Mouse (Mus musculus) liver, embryonic 13.5 days (tissue): ENCODE data around the gene Gpc2. TPM values are rescaled to one million over a fixed set of nuclear protein-coding genes. Genes with fewer than 3 reads are reported as not detected.

ENCODE experiments used
- ATAC-seq: fragments of 200-750 bp; cut with Nextera tagmentation; 2 replicates; pipeline ENCODE4 v1.8.0; 2017; ENCODE audit warnings: low read depth, mild to moderate bottlenecking, moderate number of reproducible peaks, moderate library complexity
- DNase-seq: peaks from one replicate; pipeline ENCODE4 v3.0.0; 2022
- H3K27ac ChIP-seq: fragments of 300-500 bp; sonication (generic); 2 replicates; pipeline ENCODE4 v1.5.1; 2015; ENCODE audit warnings: moderate library complexity, mild to moderate bottlenecking, inconsistent platforms
- H3K27me3 ChIP-seq: fragments of 300-500 bp; sonication (generic); 2 replicates; pipeline ENCODE4 v1.6.1; 2015; ENCODE audit warnings: mild to moderate bottlenecking, inconsistent platforms
- H3K36me3 ChIP-seq: fragments of 300-500 bp; sonication (generic); 2 replicates; pipeline ENCODE4 v1.6.1; 2015; ENCODE audit warnings: mild to moderate bottlenecking, inconsistent platforms
- H3K4me1 ChIP-seq: fragments of 300-500 bp; sonication (generic); replicated peaks from 2 replicates; pipeline ENCODE4 v1.6.1; 2015; ENCODE audit warnings: inconsistent platforms
- H3K4me2 ChIP-seq: fragments of 300-500 bp; sonication (generic); 2 replicates; pipeline ENCODE4 v1.6.1; 2015; ENCODE audit warnings: inconsistent platforms, mild to moderate bottlenecking, moderate library complexity
- H3K4me3 ChIP-seq: fragments of 300-500 bp; sonication (generic); replicated peaks from 2 replicates; pipeline ENCODE4 v1.5.1; 2015; ENCODE audit warnings: mild to moderate bottlenecking, inconsistent platforms
- H3K9ac ChIP-seq: fragments of 300-500 bp; sonication (generic); 2 replicates; pipeline ENCODE4 v1.6.1; 2015; ENCODE audit warnings: mild to moderate bottlenecking, inconsistent platforms
- H3K9me3 ChIP-seq: fragments of 300-500 bp; sonication (generic); replicated peaks from 2 replicates; pipeline ENCODE4 v1.6.1; 2016; ENCODE audit warnings: inconsistent platforms
- WGBS: fragments of 180-500 bp; shearing (Covaris S2); methylation state at CpG from one replicate; pipeline ENCODE4 v1.1.7; 2015; ENCODE audit not compliant: insufficient replicate concordance; 5-methylcytosine and 5-hydroxymethylcytosine counted together
- polyA plus RNA-seq: library from polyadenylated mRNA; unstranded; fragments of >200 nt; fragmentation: Nextera tagmentation; extraction: Ambion mirVana; gene quantifications from 2 replicates; pipeline ENCODE4 v1.2.1, GENCODE M21; 2015

Gpc2 gene
- polyA plus RNA-seq, 1 experiment from 2014 or later: 0.92 TPM

- WGBS: 42% methylated on average over 4 of the region's 4 CpGs
- ATAC-seq: no peak
- Histone ChIP-seq H3K27me3 (no peaks in the 10 kb centered on the region), H3K36me3 (peaks cover 46% of the 10 kb centered on the region), H3K4me3 (peak overlapping the region; percentile 90), H3K9ac (peak overlapping the region; percentile 94), H3K4me2 (peak overlapping the region; percentile 97), H3K4me1 (peaks cover 75% of the 10 kb centered on the region), H3K9me3 (no peaks in the 10 kb centered on the region), H3K27ac (peak overlapping the region; percentile 88)
- DNase-seq: no peak
Observed at GRCm38 (mm10) chr5:138262001-138262400, 17.8 kb downstream of the Gpc2 start.

- peaks cover 87% of the 10 kb centered on the region for H3K4me1 ChIP-seq
- WGBS: 23% methylated on average over 11 of the region's 11 CpGs
- peak overlapping the region; percentile 90 for H3K4me3 ChIP-seq
- DNase-seq: no peak
- peak overlapping the region; percentile 94 for H3K9ac ChIP-seq
- peaks cover 46% of the 10 kb centered on the region for H3K36me3 ChIP-seq
- peak overlapping the region; percentile 97 for H3K4me2 ChIP-seq
- peak; percentile 66 for ATAC-seq
- H3K27me3 ChIP-seq: no peaks in the 10 kb centered on the region
- peak overlapping the region; percentile 88 for H3K27ac ChIP-seq
- no peaks in the 10 kb centered on the region for H3K9me3 ChIP-seq
Observed at GRCm38 (mm10) chr5:138260834-138261233, 19.0 kb downstream of the Gpc2 start.

- no peaks in the 10 kb centered on the region for H3K9me3 ChIP-seq
- H3K27me3 ChIP-seq: no peaks in the 10 kb centered on the region
- H3K36me3 ChIP-seq: peaks cover 46% of the 10 kb centered on the region
- ATAC-seq (no peak), DNase-seq (no peak)
- H3K4me3 ChIP-seq: peak overlapping the region; percentile 90
- H3K4me1 ChIP-seq: peaks cover 88% of the 10 kb centered on the region
- 21% methylated on average over 10 of the region's 10 CpGs for WGBS
- H3K27ac ChIP-seq: peak overlapping the region; percentile 88; the same call in 1 of the 2 replicates
- peak overlapping the region; percentile 97 for H3K4me2 ChIP-seq
- H3K9ac ChIP-seq: peak overlapping the region; percentile 94
Observed at GRCm38 (mm10) chr5:138260051-138260450, 19.8 kb downstream of the Gpc2 start.

- H3K9ac ChIP-seq: peak overlapping the region; percentile 13; the same call in 1 of the 2 replicates
- H3K27ac ChIP-seq: no peak overlapping the region
- H3K36me3 ChIP-seq: peaks cover 46% of the 10 kb centered on the region
- no peak overlapping the region for H3K4me3 ChIP-seq
- peaks cover 86% of the 10 kb centered on the region for H3K4me1 ChIP-seq
- H3K9me3 ChIP-seq: no peaks in the 10 kb centered on the region
- H3K4me2 ChIP-seq: no peak overlapping the region
- 64% methylated on average over 7 of the region's 7 CpGs for WGBS
- ATAC-seq (no peak), DNase-seq (no peak)
- H3K27me3 ChIP-seq: no peaks in the 10 kb centered on the region
Observed at GRCm38 (mm10) chr5:138258993-138259392, 20.8 kb downstream of the Gpc2 start.

- Histone ChIP-seq H3K27ac (peak overlapping the region; percentile 47; the same call in 1 of the 2 replicates), H3K4me2 (no peak overlapping the region), H3K36me3 (peaks cover 46% of the 10 kb centered on the region), H3K27me3 (no peaks in the 10 kb centered on the region), H3K4me3 (no peak overlapping the region), H3K4me1 (peaks cover 86% of the 10 kb centered on the region), H3K9me3 (no peaks in the 10 kb centered on the region), H3K9ac (peak overlapping the region; percentile 13; the same call in 1 of the 2 replicates)
- DNase-seq: no peak
- no peak for ATAC-seq
- WGBS: 75% methylated on average over 6 of the region's 6 CpGs
Observed at GRCm38 (mm10) chr5:138258542-138258941, 21.3 kb downstream of the Gpc2 start.

GRCm38 (mm10) chr5:138258078-138258477 is 21.7 kb downstream of the Gpc2 start:
- H3K4me3 ChIP-seq: no peak overlapping the region
- H3K27me3 ChIP-seq: no peaks in the 10 kb centered on the region
- DNase-seq (no peak), ATAC-seq (no peak)
- H3K9me3 ChIP-seq: no peaks in the 10 kb centered on the region
- peaks cover 82% of the 10 kb centered on the region for H3K4me1 ChIP-seq
- peak overlapping the region; percentile 88; the same call in 1 of the 2 replicates for H3K4me2 ChIP-seq
- no peak overlapping the region for H3K9ac ChIP-seq
- 33% methylated on average over 3 of the region's 3 CpGs for WGBS
- peak overlapping the region; percentile 47 for H3K27ac ChIP-seq
- peaks cover 46% of the 10 kb centered on the region for H3K36me3 ChIP-seq

- 70% methylated on average over 4 of the region's 4 CpGs for WGBS
- DNase-seq (no peak), ATAC-seq (no peak)
- H3K27ac ChIP-seq: peak overlapping the region; percentile 65
- no peak overlapping the region for H3K9ac ChIP-seq
- no peak overlapping the region for H3K4me3 ChIP-seq
- H3K27me3 ChIP-seq: no peaks in the 10 kb centered on the region
- no peaks in the 10 kb centered on the region for H3K9me3 ChIP-seq
- peak overlapping the region; percentile 88; the same call in 1 of the 2 replicates for H3K4me2 ChIP-seq
- H3K4me1 ChIP-seq: peaks cover 77% of the 10 kb centered on the region
- peaks cover 46% of the 10 kb centered on the region for H3K36me3 ChIP-seq
Observed at GRCm38 (mm10) chr5:138257585-138257978, 22.2 kb downstream of the Gpc2 start.

- Histone ChIP-seq H3K4me1 (peaks cover 72% of the 10 kb centered on the region), H3K9me3 (no peaks in the 10 kb centered on the region), H3K27ac (peak overlapping the region; percentile 65), H3K9ac (no peak overlapping the region), H3K36me3 (peaks cover 46% of the 10 kb centered on the region), H3K4me2 (peak overlapping the region; percentile 88), H3K27me3 (no peaks in the 10 kb centered on the region), H3K4me3 (peak overlapping the region; percentile 78; the same call in 1 of the 2 replicates)
- WGBS: 31% methylated on average over 10 of the region's 10 CpGs
- no peak for DNase-seq
- no peak for ATAC-seq
Observed at GRCm38 (mm10) chr5:138256966-138257584, 22.7 kb downstream of the Gpc2 start.

- peaks cover 62% of the 10 kb centered on the region for H3K4me1 ChIP-seq
- WGBS: 20% methylated on average over 7 of the region's 7 CpGs
- peaks cover 36% of the 10 kb centered on the region for H3K36me3 ChIP-seq
- no peak for DNase-seq
- H3K4me2 ChIP-seq: peak overlapping the region; percentile 88
- 0 out of 2 replicates have a peak, but pooled peaks have one; percentile 0 for ATAC-seq
- peak overlapping the region; percentile 80 for H3K9ac ChIP-seq
- H3K4me3 ChIP-seq: peak overlapping the region; percentile 78
- H3K27me3 ChIP-seq: no peaks in the 10 kb centered on the region
- peak overlapping the region; percentile 80 for H3K27ac ChIP-seq
- H3K9me3 ChIP-seq: no peaks in the 10 kb centered on the region
Observed at GRCm38 (mm10) chr5:138256094-138256467, 23.7 kb downstream of the Gpc2 start.

- Histone ChIP-seq H3K9ac (peak within 1 kb of the TSS; percentile 80), H3K36me3 (peaks cover 31% of the 10 kb centered on the region), H3K4me2 (peak within 1 kb of the TSS; percentile 88), H3K4me1 (peaks cover 57% of the 10 kb centered on the region), H3K27ac (peak within 1 kb of the TSS; percentile 80), H3K9me3 (no peaks in the 10 kb centered on the region), H3K27me3 (no peaks in the 10 kb centered on the region), H3K4me3 (peak within 1 kb of the TSS; percentile 78)
- ATAC-seq (peak; percentile 99), DNase-seq (peak; percentile 95)
- under 1% methylated on average over 38 of the region's 38 CpGs for WGBS
Observed at GRCm38 (mm10) chr5:138255353-138256093, 24.3 kb downstream of the Gpc2 start, which contains the start of gene Lamtor4. Lamtor4 (plus strand) TSS chr5:138255482.

- Histone ChIP-seq H3K4me2 (no peak overlapping the region), H3K27me3 (no peaks in the 10 kb centered on the region), H3K9me3 (no peaks in the 10 kb centered on the region), H3K4me1 (peaks cover 32% of the 10 kb centered on the region), H3K36me3 (peaks cover 7% of the 10 kb centered on the region), H3K4me3 (no peak overlapping the region), H3K27ac (no peak overlapping the region), H3K9ac (no peak overlapping the region)
- DNase-seq: no peak
- no peak for ATAC-seq
- WGBS: 78% methylated on average over 3 of the region's 3 CpGs
Observed at GRCm38 (mm10) chr5:138253061-138253460, 26.7 kb downstream of the Gpc2 start.
